Mouse (Mus musculus): Measurements from ENCODE around the gene Acyp1. TPM values are rescaled to one million over a fixed set of nuclear protein-coding genes. Genes with fewer than 3 reads are reported as not detected.

The Acyp1 gene
- polyA plus RNA-seq, 1 experiment from 2014 or later, result 19.9 TPM

GRCm38 (mm10) chr12:85297345-85297997, 9.2 kb upstream of the Acyp1 start:
- TF ChIP-seq CTCF (IDR thresholded peaks at IDR 0.05), result no peak
- POLR2A ChIA-PET, result interaction anchor here (0.9 kb wide), 1 partner anchor 78 kb away, joined by 4 read pairs; the partner anchor contains the start of gene Eif2b2
- H3K27me3 ChIP-seq, result no peaks in the 10 kb centered on the region
- DNase-seq (ENCODE audit: low read depth, low spot score) (no peak), ATAC-seq (no peak)
- CTCF ChIA-PET, result interaction anchor here (1.2 kb wide), 1 partner anchor 205 kb away, joined by 3 read pairs; no protein-coding TSS in a partner anchor
- in situ Hi-C loops (cut with MboI; ENCODE audit: low pct_unique_long_range_greater_than_20kb), result no loop called here

DNA sequence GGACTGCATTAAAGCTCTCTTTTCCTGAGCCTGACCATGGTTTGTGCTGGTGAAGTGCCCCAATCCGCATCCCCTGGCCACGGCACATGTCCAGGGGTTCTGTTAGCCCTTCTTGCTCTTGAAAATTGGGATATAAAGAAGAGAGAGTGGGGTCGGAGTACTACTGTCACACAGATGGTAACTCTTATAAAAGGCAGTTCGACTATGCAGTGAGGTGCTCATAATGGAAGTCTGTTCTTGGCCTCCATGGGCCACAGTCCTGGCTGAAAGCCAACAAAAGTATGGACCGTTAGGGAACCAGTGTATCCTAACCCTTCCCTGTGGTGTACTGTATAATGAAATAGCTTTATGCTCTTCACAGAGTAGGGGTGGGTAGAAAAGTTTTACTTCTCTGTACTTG, 8.7 kb upstream of the Acyp1 start:
- in situ Hi-C loops (cut with MboI; ENCODE audit: low pct_unique_long_range_greater_than_20kb), result no loop called here
- DNase-seq (ENCODE audit: low read depth, low spot score) (no peak), ATAC-seq (no peak)
- CTCF ChIA-PET, result interaction anchor here (1.2 kb wide), 1 partner anchor 205 kb away, joined by 3 read pairs; no protein-coding TSS in a partner anchor
- H3K27me3 ChIP-seq, result no peaks in the 10 kb centered on the region
- POLR2A ChIA-PET, result no interaction called here
- no peak for TF ChIP-seq CTCF (IDR thresholded peaks at IDR 0.05)

DNA sequence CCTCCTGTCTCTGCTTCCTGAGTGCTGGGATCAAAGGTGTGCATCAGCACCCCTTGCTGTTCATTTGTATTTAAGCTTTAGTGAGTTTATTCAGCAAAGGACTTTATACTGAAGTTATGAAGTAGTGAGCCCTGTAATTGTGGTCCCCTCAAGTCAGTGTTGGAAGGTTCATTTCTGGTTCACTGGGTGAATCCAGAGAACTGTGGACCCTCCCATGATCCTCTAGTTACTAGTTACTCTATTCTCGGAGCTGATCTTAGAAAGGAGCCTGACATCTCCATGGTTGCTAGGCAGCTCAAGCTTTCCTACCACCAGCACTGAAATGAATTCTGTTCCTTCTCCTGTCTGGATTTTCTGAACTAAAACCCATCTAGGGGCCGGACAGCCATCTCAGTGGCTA, 7.3 kb upstream of the Acyp1 start:
- no peak for DNase-seq (ENCODE audit: low read depth, low spot score)
- ATAC-seq, result no peak
- in situ Hi-C loops (cut with MboI; ENCODE audit: low pct_unique_long_range_greater_than_20kb), result no loop called here
- CTCF ChIA-PET, result no interaction called here
- H3K27me3 ChIP-seq, result no peaks in the 10 kb centered on the region
- no peak for TF ChIP-seq CTCF (IDR thresholded peaks at IDR 0.05)
- POLR2A ChIA-PET, result no interaction called here

DNA sequence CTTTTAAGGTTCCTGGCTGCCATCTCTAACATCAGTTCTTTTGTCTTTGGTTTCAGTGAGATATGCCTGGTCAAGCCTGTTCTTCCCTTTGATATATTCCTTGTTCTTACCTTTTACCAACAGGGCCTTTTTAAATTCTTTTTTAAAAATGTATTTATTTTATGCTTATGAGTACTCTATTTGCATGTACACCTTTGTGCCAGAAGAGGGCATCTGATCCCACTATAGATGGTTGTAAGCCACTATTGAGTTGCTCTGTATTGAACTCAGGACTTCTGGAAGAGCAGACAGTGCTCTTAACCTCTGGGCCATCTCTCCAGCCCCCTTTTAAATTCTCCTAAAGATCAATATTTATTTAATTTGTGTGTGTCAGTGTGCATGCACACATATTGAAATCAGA, 4.7 kb upstream of the Acyp1 start:
- no peak for TF ChIP-seq CTCF (IDR thresholded peaks at IDR 0.05)
- ATAC-seq (no peak), DNase-seq (ENCODE audit: low read depth, low spot score) (no peak)
- no peaks in the 10 kb centered on the region for H3K27me3 ChIP-seq
- POLR2A ChIA-PET, result interaction anchor here (0.6 kb wide), 1 partner anchor 364 kb away, joined by 5 read pairs; no protein-coding TSS in a partner anchor
- CTCF ChIA-PET, result interaction anchor here (0.9 to 1.6 kb wide), 2 partner anchors 13 to 151 kb away, joined by 3 to 9 read pairs; no protein-coding TSS in a partner anchor
- in situ Hi-C loops (cut with MboI; ENCODE audit: low pct_unique_long_range_greater_than_20kb), result no loop called here

DNA sequence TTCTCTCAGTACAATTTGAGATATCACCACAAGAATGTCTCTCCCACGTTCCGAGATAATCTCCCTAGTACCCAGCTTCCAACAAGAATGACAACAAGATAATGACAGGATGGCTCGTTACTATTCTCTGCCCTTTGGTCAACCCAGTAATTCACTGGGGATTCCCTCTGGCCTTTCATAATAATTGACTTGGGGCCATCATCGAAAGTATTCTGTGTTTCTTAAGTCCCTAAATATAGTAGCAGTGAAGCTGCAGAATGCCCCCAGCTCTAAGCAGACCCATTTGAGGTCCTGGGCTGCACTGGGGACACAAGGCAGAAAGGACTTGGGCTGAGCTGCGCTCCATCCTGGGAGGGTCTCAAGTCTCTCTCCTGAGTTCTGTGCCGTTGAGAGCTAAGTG, 4.0 kb upstream of the Acyp1 start:
- TF ChIP-seq CTCF (IDR thresholded peaks at IDR 0.05), result no peak
- DNase-seq (ENCODE audit: low read depth, low spot score), result no peak
- no peaks in the 10 kb centered on the region for H3K27me3 ChIP-seq
- ChIA-PET POLR2A (interaction anchor here (0.6 kb wide), 1 partner anchor 11 kb away, joined by 3 read pairs; no protein-coding TSS in a partner anchor), CTCF (interaction anchor here (0.9 to 1.6 kb wide), 2 partner anchors 13 to 151 kb away, joined by 3 to 9 read pairs; no protein-coding TSS in a partner anchor)
- no peak for ATAC-seq
- in situ Hi-C loops (cut with MboI; ENCODE audit: low pct_unique_long_range_greater_than_20kb), result no loop called here

DNA sequence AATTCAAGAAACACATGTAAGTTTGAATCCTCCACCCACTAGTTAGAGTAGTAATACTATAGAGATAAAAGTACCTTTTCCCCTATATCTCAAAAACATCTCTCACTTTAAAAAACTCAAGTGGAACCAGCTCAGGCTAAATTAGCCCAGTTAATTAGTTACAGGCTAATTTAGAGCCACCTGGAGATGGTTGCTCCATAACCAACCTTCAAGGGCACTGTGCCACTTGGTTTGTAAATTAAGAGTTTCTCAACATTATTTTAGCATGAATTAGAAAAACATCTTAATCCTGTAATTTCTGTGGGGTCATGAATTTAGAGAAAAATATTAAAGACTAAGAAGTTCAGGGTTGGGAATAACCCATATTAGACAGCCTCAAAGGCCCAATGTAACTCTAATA, 3.3 kb upstream of the Acyp1 start:
- TF ChIP-seq CTCF (IDR thresholded peaks at IDR 0.05), result no peak
- ChIA-PET POLR2A (no interaction called here), CTCF (no interaction called here)
- no peak for ATAC-seq
- H3K27me3 ChIP-seq, result no peaks in the 10 kb centered on the region
- no peak for DNase-seq (ENCODE audit: low read depth, low spot score)
- in situ Hi-C loops (cut with MboI; ENCODE audit: low pct_unique_long_range_greater_than_20kb), result no loop called here

- ChIA-PET CTCF (interaction anchor here (1.4 kb wide), 1 partner anchor 15 kb away, joined by 5 read pairs; no protein-coding TSS in a partner anchor), POLR2A (no interaction called here)
- in situ Hi-C loops (cut with MboI; ENCODE audit: low pct_unique_long_range_greater_than_20kb), result no loop called here
- no peaks in the 10 kb centered on the region for H3K27me3 ChIP-seq
- ATAC-seq (no peak), DNase-seq (ENCODE audit: low read depth, low spot score) (no peak)
- no peak for TF ChIP-seq CTCF (IDR thresholded peaks at IDR 0.05)
Observed at GRCm38 (mm10) chr12:85290633-85291032, 2.4 kb upstream of the Acyp1 start.

- no peaks in the 10 kb centered on the region for H3K27me3 ChIP-seq
- no peak for ATAC-seq
- ChIA-PET CTCF (interaction anchor here (1.4 to 1.6 kb wide), 2 partner anchors 10 to 16 kb away, joined by 3 to 5 read pairs; no protein-coding TSS in a partner anchor), POLR2A (interaction anchor here (0.6 to 1.2 kb wide), 2 partner anchors 9 to 11 kb away, joined by 3 to 4 read pairs; no protein-coding TSS in a partner anchor)
- in situ Hi-C loops (cut with MboI; ENCODE audit: low pct_unique_long_range_greater_than_20kb), result loop anchor here (5.0 kb wide), 2 partner anchors 57 to 117 kb away; no protein-coding TSS in a partner anchor
- no peak for TF ChIP-seq CTCF (IDR thresholded peaks at IDR 0.05)
- DNase-seq (ENCODE audit: low read depth, low spot score), result no peak
Observed at GRCm38 (mm10) chr12:85289157-85290000, 1.1 kb upstream of the Acyp1 start.

DNA sequence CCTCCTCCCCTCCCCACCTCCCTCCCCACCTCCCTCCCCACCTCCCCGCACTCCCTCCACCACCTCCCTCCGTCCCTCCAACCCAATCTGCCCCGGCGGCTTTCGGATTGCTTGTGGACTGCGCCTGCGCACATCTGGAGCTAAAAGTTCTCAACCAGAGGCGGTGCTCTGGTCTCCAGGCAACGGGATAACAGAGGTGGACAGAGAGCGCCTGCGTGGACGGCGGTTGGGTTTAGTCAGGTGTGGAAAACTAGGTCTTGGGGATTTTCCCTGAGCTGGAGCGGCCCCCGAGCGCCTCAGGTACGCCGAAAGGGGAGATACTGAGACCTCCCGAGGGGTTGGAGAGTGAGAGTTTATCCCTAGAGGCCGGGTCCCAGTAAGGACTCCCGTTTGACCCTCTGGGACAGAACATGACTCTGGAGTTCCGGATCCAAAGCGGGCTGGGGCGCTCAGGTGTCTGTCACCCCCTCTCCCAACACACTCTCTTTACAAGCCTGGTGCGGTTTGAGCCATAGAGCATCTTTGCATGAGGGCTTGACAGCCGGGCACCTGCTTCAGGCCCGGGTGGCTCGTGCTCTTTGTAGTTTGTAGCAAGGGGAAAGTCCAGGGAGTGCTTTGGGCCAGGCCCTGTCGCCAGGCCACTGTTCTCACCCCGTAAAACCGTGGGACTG, 383 bp upstream of the Acyp1 start, which contains the start of gene Zc2hc1c:
TSS of gene Zc2hc1c (plus strand) at position 106 of the 671 bp plus-strand sequence.
- in situ Hi-C loops (cut with MboI; ENCODE audit: low pct_unique_long_range_greater_than_20kb), result loop anchor here (5.0 kb wide), 2 partner anchors 56 to 116 kb away; no protein-coding TSS in a partner anchor
- CTCF ChIA-PET, result interaction anchor here (1.2 to 2.4 kb wide), 5 partner anchors 9 to 197 kb away, joined by 3 to 18 read pairs (median 4); no protein-coding TSS in a partner anchor
- POLR2A ChIA-PET, result interaction anchor here (1.2 kb wide), 1 partner anchor 12 kb away, joined by 4 read pairs; no protein-coding TSS in a partner anchor
- peak; percentile 51 for ATAC-seq
- no peak for DNase-seq (ENCODE audit: low read depth, low spot score)
- TF ChIP-seq CTCF (IDR thresholded peaks at IDR 0.05), result no peak
- no peaks in the 10 kb centered on the region for H3K27me3 ChIP-seq

DNA sequence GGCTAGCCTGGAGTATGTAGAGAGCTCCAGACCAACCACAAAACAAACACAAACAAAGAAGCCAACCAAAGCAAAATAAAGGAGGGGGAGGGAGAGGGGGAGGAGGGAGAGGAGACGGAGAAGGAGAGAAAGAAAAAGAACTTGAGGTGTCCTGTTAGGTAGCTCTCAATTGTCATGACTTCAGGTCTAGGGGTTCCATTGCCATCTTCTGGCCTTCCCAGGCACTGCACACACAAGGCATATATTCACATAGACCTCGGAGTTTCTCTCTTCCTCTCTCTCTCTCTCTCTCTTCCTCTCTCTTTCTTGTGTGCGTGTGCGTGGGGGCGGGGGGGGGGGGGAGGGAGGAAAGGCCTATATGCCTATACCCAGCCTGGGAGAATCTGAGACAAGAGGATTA, 1.3 kb downstream of the Acyp1 start:
- TF ChIP-seq CTCF (IDR thresholded peaks at IDR 0.05), result no peak
- POLR2A ChIA-PET, result interaction anchor here (0.6 kb wide), 1 partner anchor 93 kb away, joined by 4 read pairs; no protein-coding TSS in a partner anchor
- ATAC-seq (no peak), DNase-seq (ENCODE audit: low read depth, low spot score) (no peak)
- CTCF ChIA-PET, result interaction anchor here (0.7 to 2.4 kb wide), 5 partner anchors 19 to 145 kb away, joined by 3 to 18 read pairs (median 3); partner anchors contain the start of gene Rps6kl1
- in situ Hi-C loops (cut with MboI; ENCODE audit: low pct_unique_long_range_greater_than_20kb), result loop anchor here (5.0 kb wide), 2 partner anchors 55 to 115 kb away; no protein-coding TSS in a partner anchor
- no peaks in the 10 kb centered on the region for H3K27me3 ChIP-seq

Measured in Patski (cell line).